Mouse (Mus musculus) urinary bladder, postnatal 4 days (tissue): ENCODE measurements at regions not wholly inside any gene's neighbourhood (a gene's known extent, or its start where the extent isn't known, plus 50 kb on each side); places are given as distances from the start of the nearest gene placed in this dataset.

ENCODE experiments used
- DNase-seq, 2 experiments: peaks; one replicate each; pipeline ENCODE4 v3.0.0; 2021 to 2022; ENCODE audit warnings: low spot score in 2 of 2

DNA sequence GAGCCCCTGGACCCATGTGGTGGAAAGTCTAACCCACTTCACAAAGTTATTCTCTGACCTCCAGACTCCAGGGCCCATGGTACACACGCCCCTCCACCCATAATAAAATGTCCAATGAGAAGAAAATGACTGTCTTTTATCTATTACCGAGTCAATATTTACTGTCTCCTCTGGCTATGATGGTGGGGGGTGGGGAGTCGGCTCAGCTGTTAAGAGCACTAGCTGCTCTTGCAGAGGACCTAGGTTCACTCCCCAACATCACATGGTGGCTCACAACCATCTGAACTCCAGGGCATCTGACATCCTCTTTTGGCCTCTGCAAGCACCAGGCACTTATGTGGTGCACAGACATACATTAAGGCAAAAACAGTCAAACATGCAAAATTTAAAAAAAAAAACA is 93.8 kb upstream of the Tmem189 start:
- DNase-seq: no peak

GRCm38 (mm10) chr2:167782231-167782999 is 92.8 kb upstream of the Tmem189 start:
- DNase-seq: no peak

DNA sequence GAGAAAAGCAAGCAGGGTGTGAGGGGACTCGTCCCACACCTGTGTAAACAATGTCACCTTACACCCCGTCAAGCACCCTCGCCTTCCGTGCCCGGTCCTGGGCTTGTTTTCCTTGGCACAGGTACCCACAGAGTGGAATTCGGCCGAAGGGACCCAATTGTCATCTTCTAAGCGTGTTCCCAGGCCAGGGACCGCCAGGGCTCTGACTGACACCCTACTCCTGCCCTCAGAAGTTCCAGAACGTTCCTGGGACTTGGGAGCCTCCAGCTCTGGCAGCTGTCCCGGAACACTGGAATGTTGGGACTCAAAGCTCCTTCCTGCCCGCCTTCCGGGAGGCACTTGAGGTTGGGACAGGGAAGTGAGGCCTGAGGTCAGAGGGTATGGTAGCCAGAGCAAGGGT is 91.9 kb upstream of the Tmem189 start:
- no peak for DNase-seq

DNA sequence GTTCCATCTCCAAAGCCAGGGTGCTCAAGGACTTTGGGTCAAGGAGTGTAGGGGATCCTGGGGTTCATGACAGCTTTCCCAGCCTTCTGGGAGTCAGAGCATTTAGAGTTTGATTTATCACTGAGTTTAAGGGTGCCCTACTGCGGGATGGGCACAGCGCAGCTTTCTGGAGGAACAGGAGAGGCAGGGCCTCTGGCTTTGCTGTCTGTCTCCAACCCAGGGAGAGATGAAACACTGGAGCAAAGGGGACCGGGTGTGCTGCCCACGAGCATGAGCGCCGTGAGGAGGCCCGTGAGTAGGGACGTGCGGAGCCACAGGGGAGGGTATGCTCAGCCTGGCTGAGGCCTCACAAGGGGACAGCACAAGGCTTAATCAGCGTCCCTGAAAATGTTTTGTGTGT is 89.1 kb upstream of the Tmem189 start:
- no peak for DNase-seq

GRCm38 (mm10) chr2:167778271-167778670 is 88.6 kb upstream of the Tmem189 start:
- no peak for DNase-seq

- DNase-seq: peak; percentile 82
Observed at GRCm38 (mm10) chr2:167777331-167778085, 87.9 kb upstream of the Tmem189 start.

GRCm38 (mm10) chr2:167776251-167777168 is 86.9 kb upstream of the Tmem189 start:
- no peak for DNase-seq

DNA sequence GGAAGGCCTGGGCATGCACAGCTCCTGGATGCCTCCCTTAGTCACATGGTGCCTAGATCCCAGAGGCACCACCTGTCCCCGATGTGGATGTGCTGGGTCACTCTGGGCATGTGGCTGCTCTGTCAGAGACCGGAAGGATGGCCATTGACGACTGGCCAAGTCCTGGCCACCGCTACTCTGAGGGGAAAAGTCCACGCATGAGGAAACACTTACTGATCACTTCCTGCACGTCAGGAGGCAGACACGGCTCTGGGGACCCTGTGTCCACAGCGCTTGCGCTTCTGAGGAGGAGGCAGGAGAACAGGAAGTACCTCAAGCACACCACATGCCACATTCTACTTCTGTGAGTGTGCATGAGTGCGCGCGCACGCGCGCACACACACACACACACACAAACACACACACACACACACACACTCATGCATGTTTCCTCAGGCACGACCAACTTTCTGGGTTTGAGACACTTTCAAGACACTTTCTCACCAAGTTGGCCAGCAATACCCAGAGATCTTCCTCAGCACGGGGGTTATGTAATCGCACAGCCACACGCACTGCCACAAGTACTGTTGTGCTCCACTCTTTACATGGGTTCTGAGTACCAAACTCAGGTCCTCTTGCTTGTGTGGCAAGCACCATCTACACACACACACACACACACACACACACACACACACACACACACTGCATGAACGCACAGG is 85.7 kb upstream of the Tmem189 start:
- DNase-seq: no peak

DNA sequence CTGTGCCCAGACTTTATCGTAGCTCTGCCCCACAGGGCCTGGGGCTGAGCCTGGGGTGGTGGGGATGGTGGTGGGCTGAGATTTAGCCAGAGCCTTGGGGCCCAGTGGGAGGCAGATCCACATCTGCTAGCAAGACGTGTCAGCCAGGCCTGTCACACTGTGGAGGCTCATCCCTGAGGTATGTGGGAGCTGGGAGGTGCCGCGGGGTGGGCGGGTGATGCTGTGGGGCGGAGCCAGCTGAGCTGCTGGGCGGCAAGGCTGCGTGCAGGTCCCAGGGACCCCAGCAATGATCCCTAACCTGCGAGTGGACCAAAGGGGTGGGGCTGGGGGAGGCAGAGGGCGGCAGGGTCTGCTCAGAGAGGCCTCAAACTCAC is 85.2 kb upstream of the Tmem189 start:
- DNase-seq: no peak

GRCm38 (mm10) chr2:167774166-167774805 is 84.7 kb upstream of the Tmem189 start:
- DNase-seq: no peak

DNA sequence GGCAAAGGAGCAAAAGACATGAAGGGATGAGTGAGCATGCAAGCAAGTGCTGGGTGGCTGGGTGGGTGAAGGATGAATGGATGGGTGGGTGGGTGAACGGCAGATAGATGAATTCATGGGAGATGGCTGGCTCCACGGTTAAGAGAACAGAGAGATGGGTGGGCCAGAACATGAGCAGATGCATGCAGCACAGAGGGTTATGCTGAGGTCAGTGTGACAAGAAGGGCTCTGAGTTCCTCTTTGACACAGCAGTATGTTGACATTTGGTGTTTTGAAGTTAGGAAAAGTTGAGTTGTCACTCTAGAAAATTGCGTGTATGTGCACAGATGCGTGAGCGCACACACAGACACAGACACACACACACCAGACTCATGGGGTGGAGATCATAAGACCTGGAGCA is 83.2 kb upstream of the Tmem189 start:
- DNase-seq: no peak

GRCm38 (mm10) chr2:167767962-167768361 is 78.3 kb upstream of the Tmem189 start:
- peak in 1 of 2 experiments; percentile 73 for DNase-seq

DNA sequence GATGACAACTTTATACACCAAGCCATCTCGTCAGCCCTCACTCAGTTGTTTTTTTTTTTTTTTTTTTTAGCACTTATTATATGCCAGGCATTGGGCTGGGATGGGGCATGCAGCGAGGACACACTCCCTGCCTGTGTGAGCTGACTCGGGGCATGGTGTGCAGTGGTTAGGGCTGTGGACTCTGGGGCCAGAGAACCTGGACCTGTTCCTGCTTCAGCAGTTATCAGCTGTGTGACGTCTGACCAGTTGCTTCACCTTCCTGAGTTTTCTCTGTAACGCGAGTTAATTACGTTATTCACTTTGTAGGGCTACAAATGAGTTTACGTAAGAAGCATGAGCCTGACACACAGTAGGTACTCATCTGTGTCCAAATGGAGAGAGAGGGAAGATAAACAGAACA is 77.7 kb upstream of the Tmem189 start:
- no peak for DNase-seq

- no peak for DNase-seq
Observed at GRCm38 (mm10) chr2:167765811-167766210, 76.2 kb upstream of the Tmem189 start.

GRCm38 (mm10) chr2:167765072-167765800 is 75.6 kb upstream of the Tmem189 start:
- DNase-seq: peak; percentile 84 to 89

GRCm38 (mm10) chr2:167763891-167764410 is 74.3 kb upstream of the Tmem189 start:
- no peak for DNase-seq

GRCm38 (mm10) chr2:167761404-167761936 is 71.8 kb upstream of the Tmem189 start:
- no peak for DNase-seq

DNA sequence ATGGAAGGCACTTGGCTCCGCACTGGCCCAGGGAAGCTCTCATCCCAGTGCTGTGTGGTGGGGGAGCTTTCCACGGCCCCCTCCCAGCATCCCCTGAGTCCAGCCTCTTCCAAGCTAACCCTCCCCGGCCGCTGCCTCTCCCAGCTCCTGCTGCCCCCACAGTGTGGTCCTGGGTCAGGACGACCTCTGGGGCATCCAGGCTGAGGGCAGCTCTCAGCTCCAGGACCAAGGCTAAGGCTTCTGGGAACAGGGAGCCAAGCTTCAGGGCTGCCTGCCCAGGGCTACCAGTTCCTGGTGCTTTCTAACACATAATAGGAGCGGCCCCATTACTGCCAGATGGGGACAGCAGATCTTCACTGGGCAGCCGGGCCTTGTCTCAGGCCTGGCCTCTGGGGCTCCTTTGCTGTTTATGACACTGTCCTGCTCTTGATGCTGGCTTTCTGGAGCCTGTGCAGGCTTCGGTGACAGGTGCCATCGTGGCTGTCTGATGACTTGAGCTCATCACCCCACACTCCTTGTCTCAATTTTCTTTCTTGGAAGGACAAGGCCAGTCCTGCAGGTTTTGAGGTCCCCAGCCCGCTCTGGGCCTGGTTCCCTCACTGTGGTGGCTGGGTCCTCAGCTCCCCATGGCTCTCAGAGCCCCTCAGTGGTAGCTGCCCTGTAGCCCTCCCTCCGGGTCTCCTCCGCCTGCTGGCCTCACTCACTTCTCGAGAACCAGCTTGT is 71.2 kb upstream of the Tmem189 start:
- DNase-seq: no peak
